Mouse (Mus musculus) lung, embryonic 15.5 days (tissue): ENCODE measurements around the gene Cpne5. TPM values are rescaled to one million over a fixed set of nuclear protein-coding genes. Genes with fewer than 3 reads are reported as not detected.

Experiments used
- ATAC-seq: fragments of 200-750 bp; cut with Nextera tagmentation; 2 replicates; pipeline ENCODE4 v1.8.0; 2017; ENCODE audit warnings: moderate number of reproducible peaks, borderline replicate concordance; ENCODE audit not compliant: low FRiP score, low TSS enrichment; ENCODE audit errors: extremely low read depth
- H3K27ac ChIP-seq: fragments of 300-500 bp; sonication (generic); 2 replicates; pipeline ENCODE4 v1.5.1; 2015; ENCODE audit warnings: moderate library complexity, mild to moderate bottlenecking, inconsistent platforms
- H3K27me3 ChIP-seq: fragments of 300-500 bp; sonication (generic); 2 replicates; pipeline ENCODE4 v1.6.1; 2015; ENCODE audit warnings: inconsistent platforms
- H3K36me3 ChIP-seq: fragments of 300-500 bp; sonication (generic); 2 replicates; pipeline ENCODE4 v1.6.1; 2015; ENCODE audit warnings: inconsistent platforms
- H3K4me1 ChIP-seq: fragments of 300-500 bp; sonication (generic); 2 replicates; pipeline ENCODE4 v1.6.1; 2015; ENCODE audit warnings: inconsistent platforms
- H3K4me2 ChIP-seq: fragments of 300-500 bp; sonication (generic); 2 replicates; pipeline ENCODE4 v1.6.1; 2015; ENCODE audit warnings: inconsistent platforms, mild to moderate bottlenecking, moderate library complexity
- H3K4me3 ChIP-seq: fragments of 300-500 bp; sonication (generic); 2 replicates; pipeline ENCODE4 v1.5.1; 2015; ENCODE audit warnings: mild to moderate bottlenecking, inconsistent platforms
- H3K9ac ChIP-seq: fragments of 300-500 bp; sonication (generic); 2 replicates; pipeline ENCODE4 v1.6.1; 2015; ENCODE audit warnings: inconsistent platforms
- H3K9me3 ChIP-seq: fragments of 300-500 bp; sonication (generic); 2 replicates; pipeline ENCODE4 v1.6.1; 2016; ENCODE audit warnings: inconsistent platforms
- WGBS: fragments of 180-500 bp; shearing (Covaris S2); methylation state at CpG from one replicate; pipeline ENCODE4 v1.1.7; 2015; 5-methylcytosine and 5-hydroxymethylcytosine counted together
- polyA plus RNA-seq: library from polyadenylated mRNA; unstranded; fragments of >200 nt; fragmentation: Nextera tagmentation; extraction: Ambion mirVana; gene quantifications from 2 replicates; pipeline ENCODE4 v1.2.1, GENCODE M21; 2015

The Cpne5 gene
- polyA plus RNA-seq, 1 experiment from 2014 or later = 5.1 TPM

- Histone ChIP-seq H3K4me3 (0 out of 2 replicates have a peak overlapping the region, but pooled peaks have one; percentile 76), H3K4me2 (peak overlapping the region; percentile 65), H3K27ac (peak overlapping the region; percentile 100), H3K9me3 (no peaks in the 10 kb centered on the region), H3K27me3 (no peaks in the 10 kb centered on the region), H3K9ac (peak overlapping the region; percentile 78; the same call in 1 of the 2 replicates), H3K4me1 (peaks cover 46% of the 10 kb centered on the region), H3K36me3 (peaks cover 11% of the 10 kb centered on the region)
- 70% methylated on average over 5 of the region's 5 CpGs for WGBS
- no peak for ATAC-seq
Measured at GRCm38 (mm10) chr17:29264760-29265159, 26.8 kb upstream of the Cpne5 start.

GRCm38 (mm10) chr17:29263840-29264633, 26.1 kb upstream of the Cpne5 start, which contains the start of gene Ppil1:
Ppil1 (minus strand) TSS chr17:29264186.
- Histone ChIP-seq H3K27ac (peak within 1 kb of the TSS; percentile 100), H3K9ac (peak within 1 kb of the TSS; percentile 78), H3K4me2 (peak within 1 kb of the TSS; percentile 65), H3K4me1 (peaks cover 50% of the 10 kb centered on the region), H3K36me3 (peaks cover 14% of the 10 kb centered on the region), H3K27me3 (no peaks in the 10 kb centered on the region), H3K4me3 (peak within 1 kb of the TSS; percentile 76), H3K9me3 (no peaks in the 10 kb centered on the region)
- peak; percentile 62 for ATAC-seq
- 8% methylated on average over 38 of the region's 38 CpGs for WGBS

- no peaks in the 10 kb centered on the region for H3K9me3 ChIP-seq
- peak overlapping the region; percentile 100 for H3K27ac ChIP-seq
- no peak for ATAC-seq
- H3K4me1 ChIP-seq = peaks cover 56% of the 10 kb centered on the region
- no peaks in the 10 kb centered on the region for H3K27me3 ChIP-seq
- peak overlapping the region; percentile 76 for H3K4me3 ChIP-seq
- peak overlapping the region; percentile 65 for H3K4me2 ChIP-seq
- H3K9ac ChIP-seq = peak overlapping the region; percentile 78
- H3K36me3 ChIP-seq = peaks cover 14% of the 10 kb centered on the region
- WGBS = under 1% methylated on average over 14 of the region's 14 CpGs
Measured at GRCm38 (mm10) chr17:29263417-29263816, 25.4 kb upstream of the Cpne5 start.

GRCm38 (mm10) chr17:29262259-29262649, 24.3 kb upstream of the Cpne5 start:
- Histone ChIP-seq H3K4me2 (peak overlapping the region; percentile 65), H3K4me3 (peak overlapping the region; percentile 76), H3K9ac (peak overlapping the region; percentile 5; the same call in 1 of the 2 replicates), H3K4me1 (peaks cover 61% of the 10 kb centered on the region), H3K9me3 (no peaks in the 10 kb centered on the region), H3K36me3 (peaks cover 24% of the 10 kb centered on the region), H3K27ac (no peak overlapping the region), H3K27me3 (no peaks in the 10 kb centered on the region)
- WGBS = 34% methylated on average over 2 of the region's 2 CpGs
- no peak for ATAC-seq

- no peaks in the 10 kb centered on the region for H3K9me3 ChIP-seq
- H3K4me2 ChIP-seq = peak overlapping the region; percentile 65
- peaks cover 66% of the 10 kb centered on the region for H3K4me1 ChIP-seq
- H3K27me3 ChIP-seq = no peaks in the 10 kb centered on the region
- peaks cover 28% of the 10 kb centered on the region for H3K36me3 ChIP-seq
- H3K9ac ChIP-seq = 0 out of 2 replicates have a peak overlapping the region, but pooled peaks have one; percentile 5
- ATAC-seq = no peak
- 84% methylated on average over 22 of the region's 22 CpGs for WGBS
- no peak overlapping the region for H3K27ac ChIP-seq
- peak overlapping the region; percentile 76; the same call in 1 of the 2 replicates for H3K4me3 ChIP-seq
Measured at GRCm38 (mm10) chr17:29261603-29262258, 23.8 kb upstream of the Cpne5 start.

GRCm38 (mm10) chr17:29260501-29260900, 22.5 kb upstream of the Cpne5 start:
- Histone ChIP-seq H3K27me3 (no peaks in the 10 kb centered on the region), H3K9ac (no peak overlapping the region), H3K9me3 (no peaks in the 10 kb centered on the region), H3K27ac (no peak overlapping the region), H3K4me3 (no peak overlapping the region), H3K4me1 (peaks cover 68% of the 10 kb centered on the region), H3K36me3 (peaks cover 30% of the 10 kb centered on the region), H3K4me2 (no peak overlapping the region)
- 86% methylated on average over 15 of the region's 15 CpGs for WGBS
- no peak for ATAC-seq

- 0 out of 2 replicates have a peak, but pooled peaks have one; percentile 36 for ATAC-seq
- no peak overlapping the region for H3K4me3 ChIP-seq
- H3K9ac ChIP-seq = no peak overlapping the region
- peak overlapping the region; percentile 67 for H3K27ac ChIP-seq
- peaks cover 65% of the 10 kb centered on the region for H3K4me1 ChIP-seq
- no peaks in the 10 kb centered on the region for H3K9me3 ChIP-seq
- WGBS = 6% methylated on average over 3 of the region's 3 CpGs
- H3K36me3 ChIP-seq = peaks cover 38% of the 10 kb centered on the region
- no peak overlapping the region for H3K4me2 ChIP-seq
- no peaks in the 10 kb centered on the region for H3K27me3 ChIP-seq
Measured at GRCm38 (mm10) chr17:29259489-29259888, 21.5 kb upstream of the Cpne5 start.

GRCm38 (mm10) chr17:29258921-29259320, 21.0 kb upstream of the Cpne5 start:
- H3K36me3 ChIP-seq = peaks cover 40% of the 10 kb centered on the region
- H3K4me2 ChIP-seq = no peak overlapping the region
- H3K9me3 ChIP-seq = no peaks in the 10 kb centered on the region
- H3K9ac ChIP-seq = no peak overlapping the region
- WGBS = 96% methylated on average over 2 of the region's 2 CpGs
- ATAC-seq = no peak
- H3K4me3 ChIP-seq = no peak overlapping the region
- no peaks in the 10 kb centered on the region for H3K27me3 ChIP-seq
- H3K27ac ChIP-seq = peak overlapping the region; percentile 67
- H3K4me1 ChIP-seq = peaks cover 65% of the 10 kb centered on the region

- H3K27ac ChIP-seq = peak overlapping the region; percentile 67
- H3K4me2 ChIP-seq = no peak overlapping the region
- peaks cover 67% of the 10 kb centered on the region for H3K4me1 ChIP-seq
- 56% methylated on average over 10 of the region's 10 CpGs for WGBS
- no peak; the same call in 1 of the 2 replicates for ATAC-seq
- peaks cover 44% of the 10 kb centered on the region for H3K36me3 ChIP-seq
- no peak overlapping the region for H3K4me3 ChIP-seq
- H3K9ac ChIP-seq = no peak overlapping the region
- no peaks in the 10 kb centered on the region for H3K9me3 ChIP-seq
- H3K27me3 ChIP-seq = no peaks in the 10 kb centered on the region
Measured at GRCm38 (mm10) chr17:29258025-29258558, 20.1 kb upstream of the Cpne5 start.

GRCm38 (mm10) chr17:29257001-29257511, 19.1 kb upstream of the Cpne5 start:
- H3K27me3 ChIP-seq = no peaks in the 10 kb centered on the region
- no peaks in the 10 kb centered on the region for H3K9me3 ChIP-seq
- ATAC-seq = no peak
- no peak overlapping the region for H3K4me3 ChIP-seq
- H3K36me3 ChIP-seq = peaks cover 46% of the 10 kb centered on the region
- peaks cover 69% of the 10 kb centered on the region for H3K4me1 ChIP-seq
- H3K9ac ChIP-seq = no peak overlapping the region
- 79% methylated on average over 10 of the region's 10 CpGs for WGBS
- H3K27ac ChIP-seq = peak overlapping the region; percentile 67
- no peak overlapping the region for H3K4me2 ChIP-seq

GRCm38 (mm10) chr17:29256507-29256906, 18.5 kb upstream of the Cpne5 start:
- Histone ChIP-seq H3K4me1 (peaks cover 69% of the 10 kb centered on the region), H3K36me3 (peaks cover 47% of the 10 kb centered on the region), H3K27me3 (no peaks in the 10 kb centered on the region), H3K9me3 (no peaks in the 10 kb centered on the region), H3K4me3 (no peak overlapping the region), H3K27ac (peak overlapping the region; percentile 67; the same call in 1 of the 2 replicates), H3K9ac (no peak overlapping the region), H3K4me2 (no peak overlapping the region)
- WGBS = 72% methylated on average over 6 of the region's 6 CpGs
- ATAC-seq = no peak
